Mouse (Mus musculus) gastrocnemius, postnatal 4 days (tissue): ENCODE measurements around the gene Ndufs6. TPM values are rescaled to one million over a fixed set of nuclear protein-coding genes. Genes with fewer than 3 reads are reported as not detected.

Experiments used
- DNase-seq, 2 experiments: peaks; one replicate each; pipeline ENCODE4 v3.0.0; 2021 to 2022; ENCODE audit warnings: low spot score in 2 of 2, mixed read lengths in 2 of 2
- long read RNA-seq, 2 experiments: library from polyadenylated mRNA; stranded (forward); transcript quantifications; one replicate each; pipeline ENCODE4 v2.0.0; 2021
- total RNA-seq, 2 experiments: library from RNA; stranded (reverse); gene quantifications; 2 replicates each; pipeline ENCODE4 v1.2.3; 2021

The Ndufs6 gene
- total RNA-seq = 100 to 1,000 TPM; 246 TPM
- long read RNA-seq, experiment 1, transcript Ndufs6-201 (4 exons, 568 nt) = major isoform, 57 of 63 reads
- long read RNA-seq, experiment 1, partial matches to known transcripts = 3 of 63 reads
- long read RNA-seq, experiment 1, other reads (novel, unspliced or antisense) = 1 of 63 reads
- long read RNA-seq, experiment 2, transcript Ndufs6-201 (4 exons, 568 nt) = major isoform, 75 of 81 reads
- long read RNA-seq, experiment 2, partial matches to known transcripts = 1 of 81 reads
- long read RNA-seq, experiment 2, other reads (novel, unspliced or antisense) = 1 of 81 reads

- DNase-seq = peak; percentile 86 to 92
Observed at GRCm38 (mm10) chr13:73327827-73328698, at the start of gene Ndufs6, which contains the start of gene Mrpl36. TSS of gene Ndufs6 (minus strand) at chr13:73328542. TSS of gene Mrpl36 (plus strand) at chr13:73328513.

DNA sequence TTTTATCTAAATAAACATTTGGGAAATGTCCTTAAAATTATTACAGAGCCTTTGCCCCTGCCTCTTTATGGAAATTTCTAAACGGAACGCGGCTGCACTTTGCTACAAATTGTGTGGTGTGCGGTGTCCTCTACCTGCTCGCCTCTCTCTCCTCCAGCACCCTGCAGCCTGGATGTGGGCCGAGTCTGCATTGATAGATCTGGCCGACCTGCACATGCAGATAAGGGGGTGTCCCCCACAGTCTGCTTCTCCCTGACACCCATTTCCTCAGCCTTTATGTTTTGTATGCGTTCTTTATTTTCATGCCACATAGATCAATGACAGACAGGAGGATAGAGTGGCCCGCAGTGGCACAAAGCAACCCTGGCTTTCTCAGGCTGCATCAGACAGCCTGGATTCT, 49.3 kb upstream of the Ndufs6 start:
- no peak for DNase-seq

DNA sequence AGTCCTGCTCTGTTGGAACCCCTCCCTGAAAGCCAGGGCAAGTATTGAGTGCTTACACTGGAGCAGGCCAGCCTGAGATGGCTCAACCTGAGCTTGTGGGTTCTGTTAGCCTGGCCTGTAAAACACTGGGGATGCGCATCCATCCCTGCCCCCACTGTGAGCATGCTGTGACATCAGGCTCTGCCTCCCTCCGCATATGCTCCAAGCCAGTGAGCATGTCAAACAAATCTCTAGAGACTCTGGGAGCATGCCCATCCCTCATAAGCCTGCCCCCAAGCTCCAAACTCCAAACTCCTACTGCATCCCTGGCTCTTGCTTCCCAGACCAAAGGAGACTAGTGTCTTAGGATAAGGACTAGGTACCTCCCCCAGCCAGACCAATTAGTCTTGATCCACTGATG, 46.3 kb upstream of the Ndufs6 start:
- DNase-seq = no peak

DNA sequence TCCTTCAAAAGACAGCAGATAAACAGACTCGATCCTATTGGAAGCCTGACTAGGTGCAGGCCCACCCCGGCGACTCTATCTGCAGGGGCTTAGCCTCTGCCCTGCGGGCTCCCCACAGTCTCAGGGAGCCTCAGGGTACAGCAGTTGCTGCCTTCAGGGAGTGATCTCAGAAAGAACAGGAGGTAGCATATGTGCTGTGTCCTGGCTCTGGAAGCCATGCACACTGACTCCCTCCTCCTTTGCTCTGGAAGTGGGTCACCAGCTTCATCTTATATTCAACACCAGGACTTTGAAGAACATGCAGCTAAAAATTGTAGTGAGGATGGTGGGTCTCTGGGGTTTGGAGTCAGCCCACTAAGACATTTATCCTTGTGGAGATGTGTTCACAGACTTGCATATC, 45.0 kb upstream of the Ndufs6 start:
- DNase-seq = no peak

- DNase-seq = no peak
Observed at GRCm38 (mm10) chr13:73357106-73357505, 28.8 kb upstream of the Ndufs6 start.

DNA sequence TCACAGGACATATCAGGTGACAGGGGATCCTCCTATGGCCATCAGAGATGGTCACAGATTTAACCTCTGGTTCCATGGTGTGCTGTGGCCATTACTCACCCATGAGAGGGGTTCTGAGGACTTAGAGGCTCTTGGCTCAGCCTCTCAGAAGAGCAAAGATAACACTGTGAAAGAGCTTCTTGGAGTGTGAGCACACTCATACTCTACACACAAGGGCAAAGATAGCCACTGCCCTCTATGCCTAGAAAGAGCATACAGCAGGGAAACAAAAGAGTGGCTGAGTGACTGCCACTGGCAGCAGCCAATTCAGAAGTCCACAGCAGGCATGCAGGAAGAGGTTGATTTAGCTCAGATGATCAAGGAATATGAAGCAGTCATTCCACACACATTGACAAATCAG, 24.1 kb upstream of the Ndufs6 start:
- DNase-seq = no peak

DNA sequence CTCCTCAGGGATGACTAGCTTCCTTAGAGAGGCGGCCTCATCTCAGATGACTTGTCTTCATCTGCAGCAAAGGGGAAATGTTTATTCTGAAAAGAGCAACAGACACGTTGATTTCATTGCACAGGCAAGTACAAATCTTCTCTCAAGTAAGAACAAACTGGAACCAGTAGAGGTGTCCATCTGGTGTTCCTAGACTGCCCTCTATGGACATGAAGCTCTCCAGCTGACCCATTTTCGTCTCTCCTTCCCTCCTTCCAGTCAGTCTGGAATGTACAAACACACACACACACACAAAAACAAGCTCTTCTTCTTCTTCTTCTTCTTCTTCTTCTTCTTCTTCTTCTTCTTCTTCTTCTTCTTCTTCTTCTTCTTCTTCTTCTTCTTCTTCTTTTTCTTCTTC, 23.6 kb upstream of the Ndufs6 start:
- no peak for DNase-seq

DNA sequence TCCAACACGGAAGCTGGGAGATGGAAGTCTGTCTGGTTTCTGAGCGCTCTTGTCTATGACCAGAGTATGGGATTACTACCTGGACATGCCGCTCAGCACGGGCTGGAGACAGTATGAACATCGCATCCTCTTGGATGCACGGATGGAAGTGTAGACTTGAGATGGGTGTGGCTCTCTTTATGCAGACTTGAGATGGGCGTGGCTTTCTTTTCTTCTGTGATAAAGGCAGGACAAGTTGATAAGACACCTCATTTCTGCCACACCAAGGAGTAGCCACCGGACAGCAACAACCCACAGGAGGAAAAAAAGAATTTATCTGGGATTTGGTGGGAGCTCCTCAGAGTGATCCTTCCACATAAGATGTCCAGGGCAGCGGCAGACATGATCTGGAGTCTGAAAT, 22.4 kb upstream of the Ndufs6 start:
- DNase-seq = no peak

- no peak for DNase-seq
Observed at GRCm38 (mm10) chr13:73347922-73348650, 19.7 kb upstream of the Ndufs6 start.

- no peak for DNase-seq
Observed at GRCm38 (mm10) chr13:73347171-73347570, 18.8 kb upstream of the Ndufs6 start.

DNA sequence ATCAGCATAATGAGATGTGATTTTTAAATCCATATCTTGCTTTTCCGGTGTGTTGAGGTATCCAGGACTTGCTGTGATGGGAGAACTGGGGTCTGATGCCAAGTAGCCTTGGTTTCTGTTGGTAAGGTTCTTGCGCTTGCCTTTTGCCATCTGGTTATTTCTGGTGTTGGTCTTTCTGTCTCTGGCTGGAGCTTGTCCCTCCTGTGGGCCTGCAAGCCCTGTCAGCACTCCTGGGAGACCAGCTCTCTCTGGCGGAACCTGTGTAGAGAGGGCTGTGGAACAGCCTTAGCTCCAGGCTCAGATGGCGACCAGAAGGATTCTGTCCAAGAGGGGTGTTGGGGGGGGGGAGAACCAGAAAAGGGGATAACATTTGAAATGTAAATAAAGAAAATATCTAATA, 18.4 kb upstream of the Ndufs6 start:
- DNase-seq = no peak

DNA sequence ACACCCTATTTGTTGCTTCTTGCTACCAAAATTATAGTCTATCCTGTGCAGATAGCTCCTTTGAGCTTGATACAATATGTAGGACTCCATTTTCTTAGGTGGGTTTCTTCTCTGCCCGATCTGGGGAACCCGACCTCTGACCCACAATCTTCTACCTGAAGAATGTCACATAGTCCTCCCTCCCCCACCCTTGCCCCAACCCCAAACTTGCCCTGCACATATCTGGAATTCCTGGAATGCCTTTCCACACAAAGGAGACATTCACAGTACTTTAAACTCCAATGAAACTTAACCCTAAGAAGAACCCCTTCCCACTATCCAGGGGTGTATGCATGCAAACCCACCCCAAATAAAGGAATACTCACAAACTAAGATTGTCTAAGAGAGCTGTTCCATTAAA, 17.8 kb upstream of the Ndufs6 start:
- no peak for DNase-seq

DNA sequence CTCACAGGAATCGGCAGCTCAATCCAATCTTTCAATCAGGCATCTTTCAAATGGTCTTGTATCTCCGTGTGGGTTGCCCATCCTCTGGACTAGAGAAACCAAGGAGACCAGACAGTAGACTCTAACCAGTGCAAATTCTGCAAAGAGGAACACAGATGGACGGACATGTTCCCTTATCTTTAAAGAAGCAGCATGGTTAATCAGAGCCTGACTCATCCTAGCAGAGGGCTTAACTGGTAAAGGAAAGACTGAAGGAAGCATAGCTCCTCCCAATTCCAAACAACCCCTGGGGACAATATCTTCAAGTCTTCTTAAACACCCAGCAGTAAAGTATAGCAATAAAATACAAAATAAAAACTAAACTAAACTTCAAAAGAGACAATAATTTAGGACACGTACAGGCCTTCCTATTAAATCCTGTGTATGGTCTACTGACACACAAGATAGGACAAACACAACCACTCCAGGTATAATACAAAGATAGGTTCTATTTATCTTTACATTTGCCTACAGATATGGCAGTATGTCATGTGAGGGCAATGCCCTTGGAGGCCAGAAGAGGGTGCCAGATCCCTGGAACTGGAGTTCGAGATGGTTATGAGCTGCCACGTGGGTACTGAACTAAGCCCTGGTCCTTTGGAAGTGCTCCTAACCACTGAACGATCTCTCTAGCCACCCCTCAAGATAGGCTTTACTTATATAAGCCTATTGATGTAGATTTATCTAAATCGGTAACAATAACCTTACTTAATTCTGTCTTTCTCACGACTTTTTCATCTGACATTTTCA, 17.0 kb upstream of the Ndufs6 start:
- DNase-seq = no peak

- DNase-seq = no peak
Observed at GRCm38 (mm10) chr13:73336753-73337152, 8.4 kb upstream of the Ndufs6 start.

DNA sequence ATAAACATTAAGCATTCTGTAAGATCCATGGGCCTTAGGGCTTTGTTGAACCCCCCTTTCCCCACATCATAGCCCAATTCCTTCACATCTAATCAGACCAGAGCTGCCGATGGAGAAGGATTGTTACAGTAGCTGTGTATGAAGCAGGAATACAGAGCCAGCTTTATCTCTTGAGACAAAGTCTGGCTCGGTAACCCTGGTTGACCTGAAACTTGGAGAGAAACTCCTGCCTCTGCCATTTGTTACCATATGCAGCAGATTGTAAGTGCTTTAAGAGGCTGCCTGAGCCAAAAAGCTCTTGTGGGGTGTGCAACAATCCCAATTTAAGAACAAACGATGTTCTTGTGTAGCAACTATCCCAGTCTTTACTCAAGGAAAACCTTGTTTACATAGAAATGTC, 3.4 kb upstream of the Ndufs6 start:
- DNase-seq = no peak

GRCm38 (mm10) chr13:73330844-73331501, 2.6 kb upstream of the Ndufs6 start:
- peak; percentile 75 to 84 for DNase-seq

GRCm38 (mm10) chr13:73323406-73323805, 4.9 kb downstream of the Ndufs6 start:
- no peak for DNase-seq

GRCm38 (mm10) chr13:73322626-73323025, 5.7 kb downstream of the Ndufs6 start:
- DNase-seq = no peak

DNA sequence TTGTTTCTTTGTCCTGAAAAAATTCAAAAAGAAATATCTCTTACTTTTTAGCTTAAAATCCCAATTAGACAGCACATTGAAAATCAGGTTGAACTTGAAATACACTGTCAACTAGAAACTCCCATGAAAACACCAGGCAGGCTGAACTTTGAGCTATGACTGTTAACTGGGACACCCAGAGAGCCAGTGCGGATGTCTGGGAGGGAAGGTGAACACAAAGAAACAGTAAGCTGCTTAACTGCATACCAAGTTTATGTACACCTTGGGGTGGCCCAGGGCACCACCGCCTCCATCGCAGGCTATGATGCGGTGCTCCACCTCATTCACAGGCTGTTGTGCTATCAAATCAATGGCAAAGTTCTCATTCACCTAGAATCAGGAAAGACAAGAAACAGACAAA, 8.3 kb downstream of the Ndufs6 start:
- DNase-seq = no peak

DNA sequence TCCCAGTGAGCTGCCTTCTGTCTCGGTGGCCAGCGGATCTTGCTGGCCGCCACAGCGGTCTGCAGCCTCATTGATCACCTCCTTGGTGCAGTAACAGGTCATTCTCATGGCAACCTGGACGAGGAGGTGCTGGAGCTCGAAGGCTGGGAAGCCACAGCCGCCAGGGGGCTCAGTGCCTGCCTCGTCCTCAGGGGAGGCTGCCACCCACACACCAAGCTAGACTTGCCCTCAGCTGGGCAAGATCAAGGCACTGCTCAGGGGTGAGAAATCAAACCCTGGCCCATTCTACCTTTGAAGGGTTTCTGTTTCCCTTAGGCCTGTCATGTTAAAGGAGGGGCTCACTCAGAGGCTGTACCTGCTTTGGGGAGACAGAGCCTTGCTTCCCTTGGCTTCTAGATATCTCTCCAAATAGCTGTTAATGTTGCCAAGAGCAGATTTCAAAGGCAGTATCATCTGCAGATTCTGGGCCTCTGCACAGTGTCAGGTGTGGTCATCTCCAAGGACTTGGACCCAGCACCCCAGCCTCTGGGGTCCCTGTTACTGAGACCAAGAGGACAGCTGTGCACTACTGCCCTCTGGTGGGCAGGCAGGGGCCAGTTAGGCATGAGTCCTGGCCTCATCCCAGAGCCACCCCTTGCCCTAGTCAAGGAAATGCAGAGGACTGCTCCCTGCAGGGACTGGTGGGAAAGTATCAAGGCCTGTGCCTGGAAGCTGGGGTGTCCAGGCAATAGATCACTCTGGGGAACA, 18.0 kb downstream of the Ndufs6 start:
- DNase-seq = peak in 1 of 2 experiments; percentile 44
